Mouse (Mus musculus): Measurements from ENCODE around the gene 4930470P17Rik.

The 4930470P17Rik gene

GRCm38 (mm10) chr2:170579551-170579950 lies 22.3 kb downstream of the 4930470P17Rik start:
- no peak for DNase-seq (ENCODE audit: low read depth, low spot score)

GRCm38 (mm10) chr2:170578588-170578987 lies 23.2 kb downstream of the 4930470P17Rik start:
- DNase-seq (ENCODE audit: low read depth, low spot score) = no peak

GRCm38 (mm10) chr2:170577502-170577901 lies 24.3 kb downstream of the 4930470P17Rik start:
- no peak for DNase-seq (ENCODE audit: low read depth, low spot score)

- no peak for DNase-seq (ENCODE audit: low read depth, low spot score)
Measured at GRCm38 (mm10) chr2:170576077-170576476, 25.7 kb downstream of the 4930470P17Rik start.

- no peak for DNase-seq (ENCODE audit: low read depth, low spot score)
Measured at GRCm38 (mm10) chr2:170564995-170565394, 36.8 kb downstream of the 4930470P17Rik start.

- no peak for DNase-seq (ENCODE audit: low read depth, low spot score)
Measured at GRCm38 (mm10) chr2:170563956-170564855, 37.6 kb downstream of the 4930470P17Rik start.

GRCm38 (mm10) chr2:170552088-170552487 lies 49.7 kb downstream of the 4930470P17Rik start:
- DNase-seq (ENCODE audit: low read depth, low spot score) = no peak

- DNase-seq (ENCODE audit: low read depth, low spot score) = no peak
Measured at GRCm38 (mm10) chr2:170550240-170550639, 51.6 kb downstream of the 4930470P17Rik start.

- no peak for DNase-seq (ENCODE audit: low read depth, low spot score)
Measured at GRCm38 (mm10) chr2:170549146-170549545, 52.7 kb downstream of the 4930470P17Rik start.

- DNase-seq (ENCODE audit: low read depth, low spot score) = no peak
Measured at GRCm38 (mm10) chr2:170548046-170548445, 53.8 kb downstream of the 4930470P17Rik start.

- no peak for DNase-seq (ENCODE audit: low read depth, low spot score)
Measured at GRCm38 (mm10) chr2:170547526-170547925, 54.3 kb downstream of the 4930470P17Rik start.

- DNase-seq (ENCODE audit: low read depth, low spot score) = no peak
Measured at GRCm38 (mm10) chr2:170545745-170546144, 56.1 kb downstream of the 4930470P17Rik start.

- no peak for DNase-seq (ENCODE audit: low read depth, low spot score)
Measured at GRCm38 (mm10) chr2:170544950-170545349, 56.9 kb downstream of the 4930470P17Rik start.

- no peak for DNase-seq (ENCODE audit: low read depth, low spot score)
Measured at GRCm38 (mm10) chr2:170544159-170544558, 57.7 kb downstream of the 4930470P17Rik start.

- no peak for DNase-seq (ENCODE audit: low read depth, low spot score)
Measured at GRCm38 (mm10) chr2:170543625-170544024, 58.2 kb downstream of the 4930470P17Rik start.

GRCm38 (mm10) chr2:170539211-170539610 lies 62.6 kb downstream of the 4930470P17Rik start:
- no peak for DNase-seq (ENCODE audit: low read depth, low spot score)

- no peak for DNase-seq (ENCODE audit: low read depth, low spot score)
Measured at GRCm38 (mm10) chr2:170535841-170536240, 66.0 kb downstream of the 4930470P17Rik start.

- DNase-seq (ENCODE audit: low read depth, low spot score) = no peak
Measured at GRCm38 (mm10) chr2:170534803-170535174, 67.0 kb downstream of the 4930470P17Rik start.

GRCm38 (mm10) chr2:170534116-170534802 lies 67.6 kb downstream of the 4930470P17Rik start:
- no peak for DNase-seq (ENCODE audit: low read depth, low spot score)

- no peak for DNase-seq (ENCODE audit: low read depth, low spot score)
Measured at GRCm38 (mm10) chr2:170530256-170530655, 71.6 kb downstream of the 4930470P17Rik start.

- no peak for DNase-seq (ENCODE audit: low read depth, low spot score)
Measured at GRCm38 (mm10) chr2:170529766-170530165, 72.1 kb downstream of the 4930470P17Rik start.

Data from 3T3-L1 (cell line).